Comparison of ENCODE assay signal across 8 mouse cellular contexts in the genomic region with DNA sequence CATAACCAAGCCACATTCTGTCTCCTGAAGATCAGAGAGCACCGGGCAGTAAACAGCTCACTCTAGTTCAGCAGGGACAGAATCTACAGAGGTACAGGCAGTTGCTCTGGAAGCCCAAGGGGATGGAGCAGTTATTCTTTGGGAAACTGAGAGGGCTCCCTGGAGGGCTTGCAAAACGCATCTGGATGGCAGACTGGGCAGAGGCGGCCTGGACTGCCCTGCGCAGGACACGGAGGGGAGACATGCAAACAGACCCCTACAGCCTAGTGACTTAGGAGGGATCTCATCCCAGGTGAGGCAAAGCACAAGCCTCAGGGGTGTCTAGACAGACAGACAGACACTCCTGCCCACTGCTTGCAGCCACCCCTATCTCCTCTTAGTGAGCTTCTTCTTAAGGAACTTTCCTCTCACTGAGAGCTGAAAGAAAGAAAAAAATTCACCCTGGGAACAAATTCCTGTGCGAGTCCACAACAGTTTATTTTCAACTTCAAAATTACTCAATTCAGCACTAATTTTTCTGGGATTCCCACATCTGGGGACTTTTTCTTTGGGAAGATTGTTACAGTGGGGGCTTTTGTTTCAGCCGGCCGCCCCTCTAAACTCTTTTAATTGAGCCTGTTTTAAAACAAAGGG. TPM values are rescaled to one million over a fixed set of nuclear protein-coding genes. Genes with fewer than 3 reads are reported as not detected.
A peak's percentile ranks its signal among the peaks of the same experiment; 100 is the strongest.
DNase-seq lines count a peak whose midpoint lies in the region; ATAC-seq and TF ChIP-seq lines count a peak whose summit lies in the region.

No protein-coding gene starts in this region.

- no peak overlapping the region for H3K4me3 ChIP-seq in kidney, adult 2 months (ENCODE audit: insufficient read depth, low read depth, low read length)
- H3K4me3 ChIP-seq in intestine, embryonic 14.5 days (ENCODE audit: low read depth, low read length) = no peak overlapping the region
- H3K4me3 ChIP-seq in neural tube, embryonic 11.5 days (ENCODE audit: low read depth, low read length) = no peak overlapping the region

- peak overlapping the region; percentile 22 for H3K4me2 ChIP-seq in intestine, embryonic 14.5 days (ENCODE audit: low read length)
- H3K4me2 ChIP-seq in neural tube, embryonic 11.5 days (ENCODE audit: low read depth) = peak overlapping the region; percentile 16; the same call in 1 of the 2 replicates

- H3K36me3 ChIP-seq in kidney, adult 2 months (ENCODE audit: control insufficient read depth, insufficient read depth, low read length) = no peaks in the 10 kb centered on the region
- peaks cover 4% of the 10 kb centered on the region; the same call in 1 of the 2 replicates for H3K36me3 ChIP-seq in intestine, embryonic 14.5 days (ENCODE audit: control insufficient read depth, insufficient read depth, low read length)
- H3K36me3 ChIP-seq in neural tube, embryonic 11.5 days (ENCODE audit: control insufficient read depth, insufficient read depth, low read length) = no peaks in the 10 kb centered on the region

- no peaks in the 10 kb centered on the region for H3K27me3 ChIP-seq in kidney, adult 2 months (replicated peaks; ENCODE audit: control insufficient read depth, insufficient read depth, low read length)
- no peaks in the 10 kb centered on the region for H3K27me3 ChIP-seq in intestine, embryonic 14.5 days (replicated peaks; ENCODE audit: control insufficient read depth, insufficient read depth, low read length)
- H3K27me3 ChIP-seq in neural tube, embryonic 11.5 days (ENCODE audit: control insufficient read depth, insufficient read depth, low read length) = no peaks in the 10 kb centered on the region

- H3K9ac ChIP-seq in intestine, embryonic 14.5 days (ENCODE audit: low read length) = peak overlapping the region; percentile 50
- H3K9ac ChIP-seq in neural tube, embryonic 11.5 days (ENCODE audit: low read length) = peak overlapping the region; percentile 47

- TF ChIP-seq POLR2A in kidney, adult 2 months (IDR thresholded peaks at IDR 0.05; ENCODE audit: low read depth, low read length) = no peak

- peak overlapping the region; percentile 55 for H3K27ac ChIP-seq in kidney, adult 2 months (ENCODE audit: insufficient read depth, low read depth, low read length)
- peak overlapping the region; percentile 99 for H3K27ac ChIP-seq in intestine, embryonic 14.5 days (ENCODE audit: low read depth)
- peak overlapping the region; percentile 90 for H3K27ac ChIP-seq in neural tube, embryonic 11.5 days (ENCODE audit: low read depth, low read length)

- H3K4me1 ChIP-seq in kidney, adult 2 months (ENCODE audit: control insufficient read depth, insufficient read depth, low read length) = peaks cover 4% of the 10 kb centered on the region
- H3K4me1 ChIP-seq in intestine, embryonic 14.5 days (replicated peaks; ENCODE audit: control insufficient read depth, insufficient read depth, low read length) = peaks cover 61% of the 10 kb centered on the region
- H3K4me1 ChIP-seq in neural tube, embryonic 11.5 days (ENCODE audit: control insufficient read depth, insufficient read depth, low read length) = peaks cover 33% of the 10 kb centered on the region

- intact Hi-C loops in gastrocnemius, postnatal 36 days (cut with DNase I) = no loop called here

- no peak for ATAC-seq in intestine, embryonic 14.5 days (replicated peaks; ENCODE audit: low FRiP score, low TSS enrichment, low read depth)
- no peak for ATAC-seq in neural tube, embryonic 11.5 days (ENCODE audit: insufficient read depth, low FRiP score, low TSS enrichment)

- no peak for DNase-seq in kidney, adult 2 months
- DNase-seq in kidney, postnatal 36 days = no peak
- peak; percentile 67 for DNase-seq in embryo, embryonic 11 days
- no peak for DNase-seq in intestine, embryonic 14.5 days (ENCODE audit: low spot score)
- peak; percentile 59 for DNase-seq in neural tube, embryonic 11.5 days (ENCODE audit: low spot score)
- DNase-seq in gastrocnemius, postnatal 36 days = no peak
- DNase-seq in adrenal gland, postnatal 10 days = no peak
- DNase-seq in T-cell, adult 2 months (ENCODE audit: low spot score) = no peak

- H3K9me3 ChIP-seq in intestine, embryonic 14.5 days (ENCODE audit: control insufficient read depth, low read length) = no peaks in the 10 kb centered on the region
- H3K9me3 ChIP-seq in neural tube, embryonic 11.5 days (ENCODE audit: control insufficient read depth, low read length) = no peaks in the 10 kb centered on the region

- whole genome bisulfite sequencing in kidney, adult 2 months = 46% methylated on average over 8 of the region's 8 CpGs
- 17% methylated on average over 8 of the region's 8 CpGs for WGBS in intestine, embryonic 14.5 days
- WGBS in neural tube, embryonic 11.5 days = 10% methylated on average over 8 of the region's 8 CpGs

- no peak for TF ChIP-seq CTCF in kidney, adult 2 months (conservative IDR thresholded peaks at IDR 0.05; ENCODE audit: insufficient read depth, insufficient read length, low read depth, low read length)

RNA-seq across cellular contexts. Expression of a gene that starts 24.4 kb away (rescaled TPM):
- 10.0 and 10.2 TPM in 2 replicates for polyA plus RNA-seq in kidney, adult 2 months (2012; rRNA removed)
- polyA plus RNA-seq in intestine, embryonic 14.5 days (2014; fragmentation: Nextera tagmentation; extraction: Ambion mirVana) = 10.1 and 10.8 TPM in 2 replicates
- 10.1 and 11.0 TPM in 2 replicates for polyA plus RNA-seq in neural tube, embryonic 11.5 days (2014; fragmentation: Nextera tagmentation; extraction: Ambion mirVana)
- total RNA-seq in gastrocnemius, postnatal 36 days (2021) = 1 to 10 TPM; 4.3 to 4.4 TPM
- total RNA-seq in adrenal gland, postnatal 10 days (2021) = 10 to 100 TPM; 17.3 to 17.5 TPM

Comparison
In these comparisons a context has a peak if more than half of its experiments do, and no peak if none do; other contexts are left out.
1. DNase-seq: peak in embryo, embryonic 11 days (single experiment) and neural tube, embryonic 11.5 days (single experiment); none in kidney, adult 2 months (single experiment), kidney, postnatal 36 days (0 of 2), intestine, embryonic 14.5 days (single experiment), gastrocnemius, postnatal 36 days (0 of 2), adrenal gland, postnatal 10 days (single experiment) and T-cell, adult 2 months (single experiment).
2. Peak in every context shown above with its lines, with median percentiles within 50 percentile points of each other: H3K27ac ChIP-seq.